Mouse (Mus musculus): ENCODE measurements around the gene Ppp2r5e. TPM values are rescaled to one million over a fixed set of nuclear protein-coding genes. Genes with fewer than 3 reads are reported as not detected.

The Ppp2r5e gene
- polyA plus RNA-seq, 1 experiment from 2014 or later: 19.9 TPM

DNA sequence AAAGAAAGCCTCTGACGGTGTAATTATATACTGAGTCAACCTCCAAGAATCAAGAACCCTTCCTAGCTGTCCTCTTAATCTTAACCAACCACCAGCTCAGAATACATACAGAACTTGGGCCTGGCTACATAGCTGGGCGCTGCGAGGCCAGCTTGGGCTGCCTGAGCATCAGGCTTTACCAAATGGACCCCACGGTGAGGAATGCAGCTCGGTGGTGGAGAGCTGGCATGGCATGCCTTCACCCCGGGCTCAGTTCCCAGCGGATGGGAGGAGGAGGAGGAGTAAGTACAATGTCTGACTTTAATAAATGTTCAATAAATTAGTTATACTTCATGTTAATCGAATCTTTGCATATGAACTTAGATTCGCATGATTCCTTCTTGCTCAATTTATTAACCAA is 47.0 kb downstream of the Ppp2r5e start:
- 72% methylated on average over 9 of the region's 9 CpGs for WGBS
- H3K36me3 ChIP-seq (ENCODE audit: insufficient read depth): no peaks in the 10 kb centered on the region
- H3K27me3 ChIP-seq (ENCODE audit: insufficient read depth, low read length): no peaks in the 10 kb centered on the region
- TF ChIP-seq CTCF (IDR thresholded peaks at IDR 0.05; ENCODE audit: low read depth): no peak
- no peak overlapping the region for H3K4me2 ChIP-seq
- H3K9me3 ChIP-seq (ENCODE audit: low read depth, low read length): no peaks in the 10 kb centered on the region
- ATAC-seq (ENCODE audit: insufficient read depth) (no peak; the same call in 1 of the 2 replicates), DNase-seq (no peak)
- no peak overlapping the region for H3K9ac ChIP-seq
- H3K27ac ChIP-seq (ENCODE audit: low read depth): no peak overlapping the region
- no peak overlapping the region for H3K4me3 ChIP-seq (ENCODE audit: low read depth, low read length)
- H3K4me1 ChIP-seq (ENCODE audit: insufficient read depth): no peaks in the 10 kb centered on the region; the same call in none of the 2 replicates

DNA sequence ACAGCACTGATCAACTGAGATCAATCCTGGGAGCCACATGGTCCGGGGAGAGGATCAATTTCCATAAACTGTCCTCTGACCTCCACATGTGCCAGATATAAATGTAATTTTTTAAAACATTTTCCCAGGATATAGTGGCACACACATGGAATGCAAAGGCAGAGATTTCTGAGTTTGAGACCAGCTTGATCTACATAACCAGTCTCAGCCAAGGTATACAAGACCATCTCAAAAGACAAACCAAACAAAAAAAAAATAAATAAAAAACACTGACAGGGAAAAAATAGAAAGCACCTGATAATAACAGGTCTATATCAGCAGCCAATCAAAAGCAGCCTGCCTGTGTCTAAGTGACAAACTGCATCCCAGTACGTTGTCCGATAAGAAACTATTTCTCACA is 48.9 kb downstream of the Ppp2r5e start:
- TF ChIP-seq CTCF (IDR thresholded peaks at IDR 0.05; ENCODE audit: low read depth): no peak
- Histone ChIP-seq H3K4me1 (ENCODE audit: insufficient read depth) (peaks cover 4% of the 10 kb centered on the region), H3K4me3 (ENCODE audit: low read depth, low read length) (no peak overlapping the region), H3K9ac (no peak overlapping the region), H3K36me3 (ENCODE audit: insufficient read depth) (no peaks in the 10 kb centered on the region), H3K9me3 (ENCODE audit: low read depth, low read length) (no peaks in the 10 kb centered on the region), H3K4me2 (no peak overlapping the region), H3K27ac (ENCODE audit: low read depth) (no peak overlapping the region), H3K27me3 (ENCODE audit: insufficient read depth, low read length) (no peaks in the 10 kb centered on the region)
- WGBS: 60% methylated on average over 3 of the region's 3 CpGs
- ATAC-seq (ENCODE audit: insufficient read depth) (no peak), DNase-seq (no peak)

DNA sequence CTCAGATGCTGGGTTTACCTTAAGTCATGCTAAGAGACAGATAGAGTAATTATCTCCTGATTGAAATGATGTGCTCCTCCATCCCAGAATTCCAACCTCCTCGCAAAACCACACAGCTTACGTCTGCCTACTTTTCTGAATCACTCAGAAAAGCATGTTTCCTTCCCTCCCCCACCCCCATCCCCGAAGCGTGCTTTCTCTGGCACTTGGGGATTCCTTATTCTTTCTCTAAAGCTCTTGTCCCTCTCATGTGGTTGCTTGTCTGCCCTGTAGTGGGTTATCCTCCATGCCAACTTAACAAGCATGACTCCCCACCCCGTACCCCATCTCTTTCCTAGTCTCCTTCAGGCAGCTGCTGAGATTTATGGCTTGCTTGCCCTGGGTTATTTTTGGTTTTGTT is 49.8 kb downstream of the Ppp2r5e start:
- 83% methylated on average over 5 of the region's 5 CpGs for WGBS
- H3K27ac ChIP-seq (ENCODE audit: low read depth): no peak overlapping the region
- H3K4me2 ChIP-seq: no peak overlapping the region
- H3K9me3 ChIP-seq (ENCODE audit: low read depth, low read length): no peaks in the 10 kb centered on the region
- H3K27me3 ChIP-seq (ENCODE audit: insufficient read depth, low read length): no peaks in the 10 kb centered on the region
- peaks cover 4% of the 10 kb centered on the region; the same call in 1 of the 2 replicates for H3K4me1 ChIP-seq (ENCODE audit: insufficient read depth)
- no peak for DNase-seq
- H3K4me3 ChIP-seq (ENCODE audit: low read depth, low read length): no peak overlapping the region
- no peaks in the 10 kb centered on the region for H3K36me3 ChIP-seq (ENCODE audit: insufficient read depth)
- no peak overlapping the region for H3K9ac ChIP-seq
- TF ChIP-seq CTCF (IDR thresholded peaks at IDR 0.05; ENCODE audit: low read depth): no peak
- no peak for ATAC-seq (ENCODE audit: insufficient read depth)

DNA sequence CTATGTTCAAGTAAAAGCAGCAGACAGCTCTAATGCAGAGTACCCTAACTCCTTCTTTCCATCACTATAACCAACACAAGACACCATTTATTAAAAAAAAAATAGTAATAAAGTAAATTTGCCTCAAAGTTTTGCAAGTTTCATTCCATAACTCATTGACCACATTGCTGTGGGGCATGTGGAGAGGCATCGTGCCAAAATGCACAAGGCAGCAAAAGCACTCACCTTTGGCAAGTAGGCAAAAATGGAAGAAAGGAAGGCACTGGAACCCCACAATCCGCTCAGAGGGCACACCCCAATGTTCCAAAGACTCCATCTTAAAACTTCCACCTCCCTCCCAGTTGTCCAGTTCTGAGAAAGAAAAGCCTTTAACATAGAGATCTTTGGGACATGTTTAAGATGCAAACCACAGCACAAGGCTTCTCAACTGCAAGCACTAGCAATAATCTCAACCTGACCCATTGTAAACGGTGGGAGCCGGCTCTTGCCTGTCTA is 50.6 kb downstream of the Ppp2r5e start:
- H3K4me1 ChIP-seq (ENCODE audit: insufficient read depth): peaks cover 4% of the 10 kb centered on the region; the same call in 1 of the 2 replicates

DNA sequence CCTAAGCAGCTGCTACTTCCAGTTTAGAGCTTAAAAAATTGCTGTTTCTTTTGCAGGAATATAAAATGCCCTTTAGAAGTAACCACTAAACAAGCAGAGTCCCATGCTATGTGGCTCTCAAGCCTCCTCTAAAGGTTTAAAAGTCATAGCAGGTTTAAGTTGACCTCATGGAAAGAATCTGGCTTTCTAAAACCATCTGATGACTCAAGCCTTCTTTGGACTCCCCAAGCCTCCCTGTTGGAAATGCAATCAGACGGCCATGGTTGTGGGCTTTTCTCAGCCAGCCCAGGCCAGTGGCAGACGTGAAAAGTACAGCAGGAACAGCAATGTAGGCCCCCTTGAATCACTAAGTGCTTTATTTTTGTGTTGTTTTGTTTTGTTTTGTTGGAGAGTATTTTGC is 51.4 kb downstream of the Ppp2r5e start:
- no peak overlapping the region for H3K9ac ChIP-seq
- WGBS: 75% methylated on average over 2 of the region's 2 CpGs
- no peaks in the 10 kb centered on the region for H3K27me3 ChIP-seq (ENCODE audit: insufficient read depth, low read length)
- DNase-seq (no peak), ATAC-seq (ENCODE audit: insufficient read depth) (no peak)
- no peak for TF ChIP-seq CTCF (IDR thresholded peaks at IDR 0.05; ENCODE audit: low read depth)
- no peak overlapping the region for H3K4me2 ChIP-seq
- H3K27ac ChIP-seq (ENCODE audit: low read depth): no peak overlapping the region
- no peaks in the 10 kb centered on the region for H3K36me3 ChIP-seq (ENCODE audit: insufficient read depth)
- no peaks in the 10 kb centered on the region for H3K9me3 ChIP-seq (ENCODE audit: low read depth, low read length)
- H3K4me1 ChIP-seq (ENCODE audit: insufficient read depth): peaks cover 4% of the 10 kb centered on the region; the same call in 1 of the 2 replicates
- H3K4me3 ChIP-seq (ENCODE audit: low read depth, low read length): no peak overlapping the region

More for the DNA sequence above, 50.6 kb downstream of the Ppp2r5e start:
- no peaks in the 10 kb centered on the region for H3K9me3 ChIP-seq (ENCODE audit: low read depth, low read length)
- ATAC-seq (ENCODE audit: insufficient read depth) (no peak), DNase-seq (no peak)
- no peak overlapping the region for H3K9ac ChIP-seq
- H3K36me3 ChIP-seq (ENCODE audit: insufficient read depth): no peaks in the 10 kb centered on the region
- H3K27me3 ChIP-seq (ENCODE audit: insufficient read depth, low read length): no peaks in the 10 kb centered on the region
- H3K4me2 ChIP-seq: no peak overlapping the region
- TF ChIP-seq CTCF (IDR thresholded peaks at IDR 0.05; ENCODE audit: low read depth): no peak
- no peak overlapping the region for H3K27ac ChIP-seq (ENCODE audit: low read depth)
- 92% methylated on average over 4 of the region's 4 CpGs for WGBS
- H3K4me3 ChIP-seq (ENCODE audit: low read depth, low read length): no peak overlapping the region

DNA sequence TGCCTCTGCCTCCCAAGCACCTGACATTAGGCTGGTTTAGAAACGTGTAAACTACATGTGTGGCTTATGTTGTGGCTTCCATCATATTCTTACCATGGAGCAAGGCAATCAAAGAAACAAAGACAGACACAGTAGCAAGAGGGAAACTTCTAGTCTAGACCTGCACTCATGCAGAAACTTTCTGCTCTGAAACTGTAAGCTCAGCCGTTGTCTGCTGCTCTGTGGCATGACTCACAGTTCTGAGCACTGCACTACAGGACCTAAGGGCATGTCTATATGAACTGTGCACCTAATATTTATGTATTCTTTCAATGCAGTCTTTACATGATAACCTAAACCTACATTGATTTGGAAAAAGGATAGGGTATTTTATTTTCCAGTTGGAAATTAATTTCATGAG is 51.8 kb downstream of the Ppp2r5e start:
- Histone ChIP-seq H3K27me3 (ENCODE audit: insufficient read depth, low read length) (no peaks in the 10 kb centered on the region), H3K4me3 (ENCODE audit: low read depth, low read length) (no peak overlapping the region), H3K4me2 (no peak overlapping the region), H3K27ac (ENCODE audit: low read depth) (no peak overlapping the region), H3K9me3 (ENCODE audit: low read depth, low read length) (no peaks in the 10 kb centered on the region), H3K9ac (no peak overlapping the region), H3K36me3 (ENCODE audit: insufficient read depth) (no peaks in the 10 kb centered on the region), H3K4me1 (ENCODE audit: insufficient read depth) (peaks cover 4% of the 10 kb centered on the region; the same call in 1 of the 2 replicates)
- DNase-seq: no peak
- 74% methylated on average over 2 of the region's 2 CpGs for WGBS
- no peak for TF ChIP-seq CTCF (IDR thresholded peaks at IDR 0.05; ENCODE audit: low read depth)
- no peak for ATAC-seq (ENCODE audit: insufficient read depth)

DNA sequence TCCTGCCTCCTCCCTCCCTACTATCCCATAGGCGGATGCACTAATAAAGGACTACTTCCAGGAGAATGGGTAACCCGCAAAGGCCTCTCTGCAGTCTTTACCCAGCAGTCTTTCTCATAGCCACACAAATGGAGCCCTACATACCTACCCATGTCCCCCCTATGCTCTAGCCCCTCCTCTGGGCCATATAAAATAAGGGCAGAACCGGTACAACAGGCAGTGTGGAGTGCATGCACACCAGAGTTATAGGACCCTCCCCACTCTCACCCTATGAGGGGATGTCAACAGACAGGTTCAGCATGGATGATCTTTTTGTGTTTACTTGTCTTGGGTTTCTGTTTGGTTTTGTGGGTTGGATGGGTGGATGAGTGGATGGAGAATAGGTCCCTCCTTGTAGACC is 52.7 kb downstream of the Ppp2r5e start:
- no peaks in the 10 kb centered on the region for H3K36me3 ChIP-seq (ENCODE audit: insufficient read depth)
- no peak for TF ChIP-seq CTCF (IDR thresholded peaks at IDR 0.05; ENCODE audit: low read depth)
- ATAC-seq (ENCODE audit: insufficient read depth): no peak
- H3K9me3 ChIP-seq (ENCODE audit: low read depth, low read length): no peaks in the 10 kb centered on the region
- no peak overlapping the region for H3K4me2 ChIP-seq
- H3K27me3 ChIP-seq (ENCODE audit: insufficient read depth, low read length): no peaks in the 10 kb centered on the region
- no peak overlapping the region for H3K4me3 ChIP-seq (ENCODE audit: low read depth, low read length)
- DNase-seq: no peak
- peaks cover 4% of the 10 kb centered on the region; the same call in 1 of the 2 replicates for H3K4me1 ChIP-seq (ENCODE audit: insufficient read depth)
- H3K9ac ChIP-seq: no peak overlapping the region
- no peak overlapping the region for H3K27ac ChIP-seq (ENCODE audit: low read depth)
- 67% methylated on average over 3 of the region's 3 CpGs for WGBS
